Mouse (Mus musculus): ENCODE data around the gene Ghitm. TPM values are rescaled to one million over a fixed set of nuclear protein-coding genes. Genes with fewer than 3 reads are reported as not detected.
"Not testable (repeated sequence)": the region's sequence is repeated elsewhere in the genome, so short reads cannot be mapped to it uniquely, and the experiment has no call there.

Gene Ghitm
- total RNA-seq (2015; ENCODE audit: low replicate concordance): 190 and 199 TPM in 2 replicates
- 230 and 266 TPM in 2 replicates for total RNA-seq (2017; ENCODE audit: low replicate concordance)

DNA sequence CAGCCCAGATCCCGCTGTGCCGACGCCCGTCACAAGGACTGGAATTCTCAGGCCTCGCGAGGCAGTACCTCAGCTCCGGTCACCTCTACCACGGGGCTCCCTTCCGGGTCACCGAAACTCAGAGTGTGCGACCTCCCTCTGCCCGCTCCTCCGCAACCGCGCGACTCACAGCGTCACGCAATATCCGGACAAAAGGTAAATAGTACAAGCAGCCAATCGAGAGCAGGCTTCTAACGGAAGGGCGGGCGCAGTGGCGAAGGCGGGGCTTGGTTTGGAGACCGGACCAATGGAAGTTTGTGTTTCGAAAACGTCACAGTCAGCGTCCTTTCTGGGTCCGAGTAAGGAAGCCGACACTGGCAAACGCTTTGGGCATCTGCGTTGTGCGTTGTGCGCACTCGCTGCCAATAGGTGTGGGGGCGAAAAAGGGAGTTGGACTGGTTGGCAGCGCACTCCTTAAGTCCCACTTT lies at the start of gene Ghitm:
Gene Ghitm (minus strand): TSS at position 146 of the 467 bp plus-strand sequence.
- ATAC-seq (replicated peaks; ENCODE audit: low FRiP score, poor library complexity, severe bottlenecking): peak; percentile 97

DNA sequence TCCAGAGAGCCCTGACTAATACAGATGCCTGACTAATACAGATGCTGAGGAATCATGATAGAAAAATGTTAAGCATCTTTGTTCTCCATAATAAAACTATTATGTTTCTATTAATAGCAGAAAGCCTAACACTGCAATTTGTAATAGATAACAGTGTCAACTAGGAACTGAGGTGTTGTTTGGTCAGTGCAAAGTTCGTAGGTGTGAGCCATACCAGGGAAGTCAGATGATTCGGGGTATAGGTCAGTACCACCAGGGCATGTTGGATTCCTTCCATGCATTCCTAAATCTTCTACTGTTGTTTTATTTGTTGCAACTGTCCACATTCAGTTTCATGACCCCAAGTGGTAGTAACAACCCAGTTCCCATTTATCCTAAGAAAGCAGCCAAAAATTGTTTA lies 49.8 kb upstream of the Ghitm start:
- ATAC-seq (replicated peaks; ENCODE audit: low FRiP score, poor library complexity, severe bottlenecking): no peak

DNA sequence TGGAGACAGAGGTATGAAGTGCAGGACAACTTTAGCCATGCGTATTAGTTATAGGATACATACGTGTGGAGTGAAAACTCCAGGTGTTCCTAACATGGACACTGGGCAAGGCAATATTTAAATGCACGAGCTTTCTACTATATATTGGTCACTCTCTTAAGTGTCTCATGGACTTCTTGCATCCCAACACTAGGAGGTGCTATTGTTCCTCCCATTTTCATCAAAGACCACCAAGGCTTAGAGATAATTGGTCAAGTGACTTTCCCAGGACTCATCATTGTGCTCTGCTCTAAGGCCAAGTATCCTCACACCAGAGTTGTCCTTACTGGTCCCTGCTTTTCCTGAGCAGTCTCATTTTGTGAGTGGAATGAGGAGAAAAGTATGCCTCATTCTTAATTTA lies 39.4 kb upstream of the Ghitm start:
- peak; percentile 73 for ATAC-seq (replicated peaks; ENCODE audit: low FRiP score, poor library complexity, severe bottlenecking)

DNA sequence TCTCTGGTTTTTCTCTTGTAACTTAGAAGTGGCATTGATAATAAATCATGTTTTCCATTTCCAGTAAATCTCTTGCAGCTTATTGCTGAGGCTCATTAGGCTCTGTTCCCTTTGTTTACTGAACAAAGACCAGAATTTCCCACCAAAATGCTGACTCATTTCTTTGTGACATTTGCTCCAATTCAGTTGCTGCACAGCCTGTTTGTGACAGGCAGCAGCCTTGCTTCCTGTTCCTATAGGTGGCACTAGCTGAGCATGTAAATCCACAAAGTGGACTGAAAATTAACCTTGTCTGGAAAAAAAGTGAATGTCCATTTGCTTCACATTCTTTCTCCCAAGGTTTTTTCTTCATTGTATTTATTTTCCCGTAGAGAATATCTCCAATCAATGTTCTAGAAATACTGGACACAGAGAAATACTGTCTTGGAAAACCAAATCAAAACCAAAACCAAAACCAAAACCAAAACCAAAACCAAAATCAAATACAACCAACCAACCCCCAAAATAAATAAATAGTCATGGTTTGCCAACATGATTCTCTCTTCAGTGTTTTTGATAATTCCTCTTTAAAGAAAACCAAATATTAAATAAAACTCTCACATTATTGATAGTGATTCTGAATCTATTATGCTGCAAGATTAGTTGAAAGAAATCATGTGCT lies 30.3 kb upstream of the Ghitm start:
- ATAC-seq (replicated peaks; ENCODE audit: low FRiP score, poor library complexity, severe bottlenecking): peak; percentile 59

DNA sequence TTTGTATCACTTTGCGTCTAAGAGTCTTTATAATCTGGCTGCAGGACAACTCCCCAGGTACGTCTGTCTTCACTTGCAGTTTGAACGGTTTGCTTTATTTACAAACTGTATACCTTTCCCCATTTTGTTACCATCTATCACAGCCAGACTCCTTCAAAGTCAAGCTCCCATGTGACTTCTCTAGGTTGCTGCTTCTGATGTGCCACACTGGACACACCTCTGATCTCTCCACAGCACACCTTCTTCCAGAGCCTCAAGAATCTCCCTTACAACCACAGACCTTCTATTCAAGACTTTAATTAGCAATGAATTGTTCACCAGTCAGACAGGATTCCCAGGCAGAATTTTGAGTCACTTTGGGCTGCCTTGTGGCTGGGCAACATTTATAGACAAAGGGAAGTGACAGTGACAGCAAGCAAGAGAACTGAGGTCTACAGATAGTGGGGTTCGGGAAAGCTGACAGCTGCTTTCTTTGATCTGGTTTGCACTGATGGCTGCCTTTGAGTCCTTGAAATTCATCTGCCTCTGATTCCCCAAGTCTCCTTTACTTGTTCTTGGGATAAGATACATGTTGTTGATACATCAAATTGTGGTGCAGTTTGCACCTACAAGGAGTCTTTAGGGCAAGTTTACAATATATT lies 29.4 kb upstream of the Ghitm start:
- peak; percentile 63 for ATAC-seq (replicated peaks; ENCODE audit: low FRiP score, poor library complexity, severe bottlenecking)

DNA sequence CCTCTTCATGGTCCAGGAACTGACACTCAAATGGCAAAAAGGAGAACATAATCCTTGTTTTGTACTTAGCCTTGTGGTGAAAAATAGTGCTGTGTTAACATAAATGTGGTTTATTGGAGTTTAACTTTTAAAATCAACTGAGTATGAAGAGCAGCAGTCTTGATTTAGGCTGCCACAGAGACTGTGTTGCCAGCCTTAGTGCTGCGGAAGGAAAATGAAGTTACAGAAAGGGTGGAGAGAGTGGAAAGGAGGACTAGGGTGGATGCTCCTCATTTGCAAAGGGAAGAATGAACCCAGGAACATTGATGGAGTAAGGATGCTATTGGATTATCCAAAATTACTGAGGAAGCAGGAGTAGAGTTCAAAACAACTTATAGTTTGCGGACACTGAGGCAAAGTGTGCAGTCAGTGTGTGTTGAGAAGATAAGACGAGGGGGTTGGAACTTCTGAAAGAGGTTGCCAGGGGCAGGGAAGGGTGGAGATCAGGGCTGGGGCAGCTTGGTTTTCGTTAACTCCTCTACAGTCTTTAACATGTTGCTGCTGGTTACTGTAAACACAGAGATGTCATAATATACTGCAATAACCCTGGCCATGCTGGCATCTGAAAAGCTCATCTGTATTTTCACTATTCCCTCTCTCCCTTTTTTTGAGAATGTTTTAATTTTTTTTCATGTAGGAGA lies 28.3 kb upstream of the Ghitm start:
- peak; percentile 94 for ATAC-seq (replicated peaks; ENCODE audit: low FRiP score, poor library complexity, severe bottlenecking)

DNA sequence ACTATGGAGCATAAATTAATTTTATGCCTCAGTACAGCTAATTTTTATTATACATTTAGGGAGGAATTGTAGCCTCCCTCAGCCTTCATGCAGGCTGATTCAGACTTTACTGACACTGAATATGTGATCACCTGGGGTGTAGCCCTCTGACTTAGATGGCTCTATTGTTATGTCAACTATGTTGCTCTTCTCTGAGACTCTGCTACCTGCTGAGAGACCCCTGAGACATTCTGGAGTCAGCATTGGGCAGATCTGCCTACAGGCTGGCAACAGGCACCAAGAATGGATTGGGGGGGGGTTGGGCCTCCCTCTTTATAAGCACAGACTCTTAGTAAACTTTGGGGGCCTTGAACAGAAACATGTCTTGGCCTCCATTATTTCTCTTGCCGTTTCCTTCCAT lies 19.3 kb upstream of the Ghitm start:
- ATAC-seq (replicated peaks; ENCODE audit: low FRiP score, poor library complexity, severe bottlenecking): no peak

DNA sequence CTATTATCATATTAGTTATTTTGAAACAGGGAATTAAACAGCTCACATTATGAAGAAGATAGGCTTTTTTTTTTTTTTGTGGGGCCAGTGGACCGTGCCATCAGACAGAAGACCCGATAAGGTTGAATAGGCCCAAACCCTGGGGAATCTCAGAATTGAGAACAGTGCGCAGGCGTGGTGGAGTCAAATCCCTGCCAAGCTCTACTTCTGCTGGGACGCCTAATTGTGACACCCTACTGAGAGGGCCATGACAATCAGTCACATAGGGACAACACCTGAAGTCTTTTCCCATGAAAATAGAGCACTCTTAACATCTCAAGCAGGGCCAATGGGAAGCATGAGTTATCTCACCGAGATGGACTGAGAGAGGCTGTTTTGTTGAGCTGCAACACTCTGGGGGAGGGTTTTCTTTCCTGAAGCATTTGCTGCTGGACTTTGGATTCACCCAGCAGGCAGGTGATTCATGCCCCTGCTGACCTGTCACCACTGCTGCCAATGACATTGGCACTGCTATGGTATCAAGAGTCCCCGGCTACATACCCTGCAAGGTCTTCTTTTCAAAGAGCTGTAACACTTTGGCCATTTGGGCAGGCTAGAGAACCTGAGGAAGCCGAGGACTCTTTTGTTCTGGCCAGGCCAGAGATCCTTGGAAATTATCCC lies 4.1 kb upstream of the Ghitm start:
- no peak for ATAC-seq (replicated peaks; ENCODE audit: low FRiP score, poor library complexity, severe bottlenecking)

DNA sequence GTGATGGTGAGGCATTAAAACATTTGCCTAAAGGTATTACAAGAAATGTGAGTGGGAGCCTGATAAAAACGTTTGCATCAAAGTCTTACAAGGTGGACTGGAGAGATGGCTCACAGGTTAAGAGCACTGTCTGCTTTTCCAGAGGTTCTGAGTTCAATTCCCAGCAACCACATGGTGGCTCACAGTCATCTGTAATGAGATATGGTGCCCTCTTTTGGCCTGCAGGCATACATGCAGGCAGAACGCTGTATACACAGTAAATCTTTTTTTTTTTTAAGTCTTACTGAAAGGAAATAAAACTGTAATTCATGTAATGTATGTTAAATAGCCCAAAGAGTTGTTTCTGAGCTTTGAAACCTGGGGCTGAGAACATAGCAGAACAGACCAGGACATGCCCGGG lies 2.5 kb upstream of the Ghitm start:
- not testable (repeated sequence) for ATAC-seq (replicated peaks; ENCODE audit: low FRiP score, poor library complexity, severe bottlenecking)

DNA sequence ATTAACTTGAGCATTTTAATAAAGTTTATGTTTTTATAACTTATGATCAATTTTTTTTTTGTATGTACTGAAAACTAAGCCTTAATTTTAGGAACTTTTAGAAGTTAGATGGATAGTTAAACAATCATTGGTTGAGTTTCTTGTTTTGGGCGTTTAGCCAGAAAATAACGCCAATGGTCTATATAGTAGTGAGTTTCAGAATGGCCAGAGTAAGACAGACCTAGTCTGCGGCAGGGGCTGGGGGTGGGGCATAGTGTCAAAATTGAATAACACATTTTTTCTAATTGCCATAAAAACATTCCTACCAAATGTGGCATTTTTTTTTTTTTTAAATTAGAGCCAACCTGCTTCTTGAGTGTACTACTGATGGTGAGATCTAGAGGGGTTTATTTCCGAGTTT lies 1.0 kb upstream of the Ghitm start:
- ATAC-seq (replicated peaks; ENCODE audit: low FRiP score, poor library complexity, severe bottlenecking): no peak

DNA sequence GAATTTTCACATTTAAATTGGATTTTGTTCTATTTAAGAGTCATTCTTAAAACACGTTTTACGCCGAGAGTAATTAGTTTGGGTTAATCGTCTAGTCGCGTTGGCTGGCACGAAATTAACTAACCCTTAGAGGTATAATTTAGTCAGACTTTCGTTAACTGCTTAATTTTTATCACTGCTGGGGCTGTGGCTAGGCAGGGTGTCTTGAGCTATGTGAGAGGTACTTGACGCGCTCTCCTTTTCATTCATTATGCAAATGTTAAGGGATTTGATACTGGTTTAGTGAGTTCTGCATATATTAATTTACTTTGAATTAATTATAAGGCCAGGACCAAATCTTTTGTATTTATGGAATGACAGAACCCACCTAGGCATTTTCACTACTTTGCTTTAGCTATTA lies 599 bp upstream of the Ghitm start:
- ATAC-seq (replicated peaks; ENCODE audit: low FRiP score, poor library complexity, severe bottlenecking): peak; percentile 55; the same call in 1 of the 2 replicates

DNA sequence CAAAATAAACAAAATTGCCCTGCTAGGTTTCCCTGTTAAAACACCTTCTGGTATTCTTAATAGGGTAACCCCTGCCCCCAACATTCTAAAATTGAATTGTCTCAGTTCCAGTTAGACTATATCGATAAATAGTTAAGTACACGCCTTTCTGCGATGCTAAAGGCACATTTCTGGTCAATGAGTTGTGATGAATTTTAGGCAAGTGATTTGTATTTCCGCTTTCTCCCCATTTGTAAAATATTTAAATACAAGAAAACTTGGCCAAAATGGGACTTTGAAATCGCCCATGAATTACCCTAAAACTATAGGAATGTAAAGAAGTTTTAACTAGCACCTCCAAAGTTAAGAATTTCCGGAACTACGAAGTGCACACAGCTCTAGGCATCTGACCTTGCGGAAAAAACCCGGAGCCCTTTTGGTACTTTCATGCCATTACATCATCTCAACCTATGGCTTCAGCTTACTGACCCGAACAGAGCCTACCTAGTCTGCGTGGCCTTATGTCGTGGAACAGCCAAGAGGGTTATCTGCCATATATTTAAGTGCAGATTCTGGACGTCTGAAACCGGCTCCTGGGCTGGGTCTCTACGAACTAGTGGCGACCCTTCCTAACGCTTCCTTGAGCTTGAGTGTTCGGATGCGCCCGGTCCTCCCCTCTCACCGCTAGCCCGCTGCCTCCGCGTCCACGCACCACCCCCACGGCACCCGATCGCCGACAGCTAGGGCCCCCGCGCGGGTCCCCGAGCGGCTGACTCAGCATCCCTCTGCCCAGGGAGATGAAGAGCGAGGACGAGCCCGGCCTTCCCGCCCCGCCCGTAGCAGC lies 557 bp downstream of the Ghitm start:
- peak; percentile 79 for ATAC-seq (replicated peaks; ENCODE audit: low FRiP score, poor library complexity, severe bottlenecking)

DNA sequence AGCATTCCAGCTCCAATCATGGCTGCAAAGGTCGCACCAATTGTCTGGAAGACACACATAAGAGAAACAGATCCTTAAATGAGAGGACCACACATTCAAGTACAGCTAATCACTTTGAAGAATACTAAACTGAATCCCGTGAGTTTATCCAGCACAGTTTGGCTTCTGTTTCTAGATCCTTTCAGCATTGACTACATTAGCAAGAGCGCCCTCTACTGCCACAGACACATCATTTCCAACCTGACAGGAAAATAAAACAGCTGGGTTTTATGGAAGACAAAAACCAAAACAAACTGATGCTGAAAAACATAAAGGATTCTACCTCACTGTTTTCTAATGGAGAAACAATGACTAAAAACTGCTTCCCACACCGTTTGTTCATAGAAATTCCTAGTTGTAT lies 7.4 kb downstream of the Ghitm start:
- ATAC-seq (replicated peaks; ENCODE audit: low FRiP score, poor library complexity, severe bottlenecking): peak; percentile 77

DNA sequence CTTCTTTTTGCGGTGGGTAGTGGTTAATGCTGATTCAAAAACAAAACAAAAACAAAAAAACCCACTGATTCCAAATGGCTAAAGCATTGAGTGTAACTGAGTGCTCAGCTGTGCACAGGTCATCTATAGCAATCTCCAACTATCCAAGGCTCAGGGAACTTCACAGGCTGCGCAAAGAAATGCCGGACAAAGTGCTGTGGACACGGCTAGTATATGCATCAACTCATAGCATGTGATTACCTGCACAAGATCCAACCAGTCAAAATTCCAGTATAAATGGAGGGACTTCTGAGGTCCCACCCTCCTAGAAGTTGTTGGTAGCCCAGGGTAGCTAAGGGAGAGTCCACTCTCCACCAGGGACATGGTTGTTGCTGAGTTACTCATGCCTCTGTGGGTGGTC lies 15.8 kb downstream of the Ghitm start:
- no peak for ATAC-seq (replicated peaks; ENCODE audit: low FRiP score, poor library complexity, severe bottlenecking)

DNA sequence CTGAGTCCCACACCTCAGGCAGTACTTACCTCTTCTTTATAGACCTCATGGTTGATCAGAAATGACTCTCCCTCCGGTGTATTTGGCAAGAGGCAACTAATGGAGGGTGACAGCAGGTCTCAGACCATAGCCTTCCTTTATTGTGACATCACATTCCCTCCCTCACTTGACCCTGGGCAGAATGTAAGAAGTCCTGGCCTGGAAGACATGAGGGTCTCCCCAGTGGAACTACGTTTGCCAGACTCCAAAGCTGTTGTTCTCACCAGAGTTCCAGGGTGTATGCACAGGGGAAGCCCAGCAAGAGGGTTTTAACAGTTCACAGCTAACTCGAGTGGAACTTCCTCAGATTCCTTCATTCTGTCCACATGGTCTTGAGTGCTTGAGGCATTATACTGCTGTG lies 21.1 kb downstream of the Ghitm start, which contains the start of gene 2610528A11Rik:
Gene 2610528A11Rik (minus strand): TSS at position 101 of the 400 bp plus-strand sequence.
- no peak for ATAC-seq (replicated peaks; ENCODE audit: low FRiP score, poor library complexity, severe bottlenecking)

DNA sequence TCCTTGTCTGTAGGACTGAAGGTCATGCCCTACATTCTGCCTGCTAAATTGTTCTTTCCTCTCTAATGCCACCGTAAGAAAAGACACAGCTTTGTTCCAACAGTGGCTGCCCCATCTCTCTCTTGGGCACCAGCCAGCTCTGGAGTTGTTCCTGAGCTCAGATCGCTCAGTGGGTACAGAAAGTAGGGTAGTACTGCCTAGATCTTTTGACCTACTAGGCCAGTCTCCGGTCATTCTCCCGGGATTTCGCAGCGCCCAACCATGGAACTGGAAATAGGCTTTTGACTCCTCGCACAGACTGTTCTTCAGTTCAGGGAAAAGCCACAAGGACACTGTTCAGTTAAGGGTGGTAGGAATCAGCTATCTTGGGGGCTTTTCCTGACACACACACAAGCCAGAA lies 22.1 kb downstream of the Ghitm start:
- no peak for ATAC-seq (replicated peaks; ENCODE audit: low FRiP score, poor library complexity, severe bottlenecking)

DNA sequence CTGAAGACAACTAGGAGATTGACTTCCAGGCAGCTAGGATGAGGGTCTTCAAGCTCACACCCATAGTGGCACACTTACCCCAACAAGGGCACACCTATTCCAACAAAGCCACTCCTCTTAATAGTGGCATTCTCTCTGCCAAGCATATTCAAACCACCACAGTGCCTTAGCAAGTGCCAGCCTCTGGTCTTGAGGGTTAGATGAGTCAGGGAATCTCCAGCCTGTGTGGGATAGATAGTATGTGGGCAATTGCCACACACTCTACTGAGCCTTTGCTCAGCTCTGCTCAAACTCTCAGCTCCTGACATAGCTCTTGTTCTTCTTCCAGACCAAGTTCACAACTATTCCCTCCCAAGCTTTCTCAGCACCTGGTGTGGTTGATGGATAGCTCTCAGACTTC lies 23.7 kb downstream of the Ghitm start:
- ATAC-seq (replicated peaks; ENCODE audit: low FRiP score, poor library complexity, severe bottlenecking): no peak

DNA sequence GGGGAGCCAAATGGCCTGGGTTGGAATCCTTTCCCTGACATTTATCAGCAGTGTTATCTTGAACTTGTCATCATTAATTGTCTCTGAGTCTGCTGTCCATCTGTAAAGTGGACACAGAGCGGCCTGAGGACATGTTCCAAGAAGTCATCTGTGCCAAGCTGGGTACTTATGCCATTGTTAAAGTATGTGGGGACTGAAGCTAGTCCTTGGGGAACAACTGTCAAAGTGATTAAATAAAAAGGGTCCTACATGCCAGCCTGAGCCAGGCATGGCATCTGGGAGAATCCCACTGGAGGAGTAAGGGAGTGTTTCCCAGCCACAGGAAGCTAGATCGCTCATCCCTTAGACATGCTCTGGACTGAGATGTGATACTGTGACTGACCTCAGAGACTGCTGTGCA lies 24.6 kb downstream of the Ghitm start:
- no peak for ATAC-seq (replicated peaks; ENCODE audit: low FRiP score, poor library complexity, severe bottlenecking)

DNA sequence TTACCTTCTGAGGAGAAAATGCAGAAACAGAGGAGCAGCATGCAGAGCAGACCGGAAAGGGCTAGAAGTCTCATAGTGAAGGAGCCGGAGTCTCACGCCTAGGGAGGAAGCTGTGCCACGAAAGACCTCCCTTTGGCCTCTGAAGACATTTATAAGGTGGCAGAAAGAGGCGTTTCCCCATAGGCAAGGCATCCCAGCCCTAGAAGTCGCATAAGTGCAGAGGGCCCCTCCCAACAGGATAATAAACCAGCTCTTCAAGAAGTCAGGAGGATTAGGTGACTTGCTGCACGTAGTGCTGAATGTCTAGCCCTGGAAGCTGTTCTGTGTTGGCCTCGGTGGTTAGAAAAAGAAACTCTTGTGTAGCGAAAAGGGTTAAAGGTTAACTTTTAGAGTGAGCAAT lies 25.1 kb downstream of the Ghitm start:
- ATAC-seq (replicated peaks; ENCODE audit: low FRiP score, poor library complexity, severe bottlenecking): no peak

DNA sequence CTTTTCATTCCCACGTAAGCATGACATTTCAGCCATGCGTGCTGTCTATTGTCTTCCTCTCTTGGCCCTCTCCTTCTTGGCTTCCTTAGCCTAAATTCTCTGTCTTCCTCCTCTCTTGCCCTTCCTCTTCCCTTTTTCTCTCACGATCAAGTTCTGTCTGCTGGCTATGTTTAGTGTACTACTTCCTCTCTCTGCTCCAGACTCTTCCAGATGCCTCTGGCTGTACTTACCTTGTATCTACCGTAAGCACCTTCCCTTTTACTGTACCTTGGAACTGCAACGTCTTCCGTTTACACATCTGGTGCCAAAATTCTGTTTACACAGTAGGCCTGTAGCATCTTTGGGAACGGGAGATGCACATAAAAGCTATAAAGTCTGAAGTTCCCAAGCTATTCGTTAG lies 25.6 kb downstream of the Ghitm start:
- ATAC-seq (replicated peaks; ENCODE audit: low FRiP score, poor library complexity, severe bottlenecking): no peak

All from erythroblast, adult 5-6 weeks (primary cell).